Mouse (Mus musculus) liver, adult 2 months (tissue): Measurements from ENCODE around the gene Rims1. TPM values are rescaled to one million over a fixed set of nuclear protein-coding genes. Genes with fewer than 3 reads are reported as not detected.

Source experiments
- DNase-seq: peaks from one replicate; pipeline ENCODE4 v3.0.0-alpha.2; 2011; ENCODE audit warnings: low read depth, low spot score; ENCODE audit errors: extremely low read depth
- H3K27ac ChIP-seq: fragments of 200-500 bp; replicated peaks from 2 replicates; pipeline ENCODE4 v1.5.1; 2012; ENCODE audit warnings: low read depth, mild to moderate bottlenecking, control low read depth, inconsistent platforms, low read length; ENCODE audit not compliant: insufficient read depth
- H3K27me3 ChIP-seq: fragments of 200-500 bp; 2 replicates; pipeline ENCODE4 v1.6.1; 2012; ENCODE audit warnings: mild to moderate bottlenecking, moderate library complexity, low read length, inconsistent platforms; ENCODE audit not compliant: control insufficient read depth, insufficient read depth
- H3K36me3 ChIP-seq: fragments of 200-500 bp; 2 replicates; pipeline ENCODE4 v1.6.1; 2012; ENCODE audit warnings: low read length, inconsistent platforms; ENCODE audit not compliant: control insufficient read depth, insufficient read depth
- H3K4me1 ChIP-seq: fragments of 200-500 bp; 2 replicates; pipeline ENCODE4 v1.6.1; 2011; ENCODE audit warnings: low read length; ENCODE audit not compliant: control insufficient read depth, insufficient read depth
- H3K4me3 ChIP-seq: fragments of 200-500 bp; 2 replicates; pipeline ENCODE4 v1.5.1; 2011; ENCODE audit warnings: low read depth, mild to moderate bottlenecking, control low read depth, low read length, moderate library complexity; ENCODE audit not compliant: insufficient read depth
- H3K79me2 ChIP-seq: fragments of 200-500 bp; 2 replicates; pipeline ENCODE4 v1.6.1; 2012; ENCODE audit warnings: inconsistent platforms, mild to moderate bottlenecking, low read length, moderate library complexity; ENCODE audit not compliant: control insufficient read depth, insufficient read depth
- H3K9ac ChIP-seq: fragments of 200-500 bp; 2 replicates; pipeline ENCODE4 v1.6.1; 2012; ENCODE audit warnings: low read depth, mild to moderate bottlenecking, control low read depth, inconsistent platforms, low read length
- CTCF ChIP-seq: fragments of 200-500 bp; IDR thresholded peaks from 2 replicates; pipeline ENCODE4 v1.5.1; 2011; ENCODE audit warnings: low read depth, low read length, control low read depth
- POLR2A ChIP-seq: fragments of 200-500 bp; IDR thresholded peaks from 2 replicates; pipeline ENCODE4 v1.6.1; 2011; ENCODE audit warnings: low read length, control low read depth; ENCODE audit not compliant: insufficient read depth; ENCODE audit errors: extremely low read depth
- WGBS: fragments of 180-500 bp; shearing (Covaris S2); methylation state at CpG from one replicate; pipeline ENCODE4 v1.1.7; 2018; 5-methylcytosine and 5-hydroxymethylcytosine counted together
- polyA plus RNA-seq: library from polyadenylated mRNA; depleted of rRNA; stranded (reverse); fragments of >200 nt; gene quantifications from 2 replicates; pipeline ENCODE4 v1.2.3, GENCODE M21; 2012; rRNA removed
- total RNA-seq: library from RNA; depleted of rRNA; stranded (reverse); fragments of >200 nt; gene quantifications from 2 replicates; pipeline ENCODE4 v1.2.3, GENCODE M21; 2014; rRNA removed

The Rims1 gene
- under 0.01 TPM in 1 of 2 replicates, not detected in the other for total RNA-seq
- not detected in 2 replicates for polyA plus RNA-seq

DNA sequence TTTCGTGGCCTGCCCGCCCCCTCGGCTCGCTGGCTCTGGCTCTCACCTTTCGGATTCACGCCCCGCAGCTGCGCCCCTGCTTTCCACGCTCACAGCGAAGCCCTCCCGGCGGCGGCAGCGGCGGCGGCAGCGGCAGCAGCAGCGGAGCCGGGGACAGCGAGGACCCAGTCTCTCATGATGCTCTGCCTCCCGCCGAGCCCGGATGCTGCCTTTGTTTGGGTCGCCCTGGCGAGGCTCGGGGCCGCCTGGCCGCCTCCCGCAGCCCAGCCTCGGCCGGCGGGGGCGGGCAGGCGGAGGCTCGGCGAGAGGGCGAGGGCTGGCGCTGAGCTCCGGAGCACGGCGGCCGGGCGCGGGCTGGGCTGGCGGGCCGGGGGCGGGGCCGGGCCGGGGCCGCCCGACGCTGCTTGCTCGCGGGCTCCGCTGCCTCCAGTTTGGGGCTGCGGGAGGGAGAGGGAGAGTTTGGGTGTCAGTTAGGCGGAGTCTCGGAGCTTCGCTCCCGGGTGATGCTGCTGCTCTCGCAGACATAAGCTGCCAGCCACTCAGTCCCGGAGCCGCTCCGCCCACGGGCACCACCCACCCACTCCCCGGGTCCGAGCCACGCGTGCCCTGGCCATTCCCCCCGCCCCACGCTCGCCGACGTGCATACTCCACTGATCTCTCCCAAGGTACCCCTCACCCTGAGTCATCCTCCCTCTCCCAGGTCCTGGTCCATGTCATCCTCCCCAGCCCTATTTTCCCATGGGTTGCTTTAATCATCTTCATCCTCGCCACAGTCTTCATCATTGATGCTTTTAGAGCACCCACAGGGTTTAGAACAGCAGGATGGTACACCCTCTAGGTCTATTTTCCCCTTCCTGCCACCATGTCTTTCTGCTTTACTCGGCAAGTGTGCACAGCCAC lies at the start of gene Rims1:
Gene Rims1, minus strand, starts transcription at position 269 of the 900 bp plus-strand sequence.
- H3K9ac ChIP-seq, result peak within 1 kb of the TSS; percentile 14; the same call in 1 of the 2 replicates
- WGBS, result 2% methylated on average over 73 of the region's 76 CpGs
- no peak for DNase-seq

DNA sequence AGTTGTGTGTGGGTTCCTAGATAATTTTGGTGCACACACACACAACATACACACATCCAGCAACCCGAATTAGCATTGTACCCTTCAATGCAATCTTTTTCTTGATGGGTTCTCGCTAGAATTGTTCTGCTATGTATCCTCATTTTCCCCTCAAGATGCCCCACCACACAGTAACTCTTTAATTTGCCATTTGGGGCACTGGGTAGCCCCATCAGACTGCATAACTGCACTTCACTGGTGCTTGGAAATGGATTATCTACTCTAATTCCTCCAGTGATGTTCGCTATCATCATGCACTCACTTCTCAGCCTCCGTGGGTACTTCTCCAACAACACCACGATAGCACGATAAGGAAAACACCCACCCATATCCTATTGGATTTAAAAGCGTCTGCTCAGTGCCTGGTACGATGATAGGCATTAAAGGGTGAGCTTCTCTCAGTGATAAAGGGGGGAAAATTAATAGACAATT lies 867 bp upstream of the Rims1 start:
- 28% methylated on average over 8 of the region's 8 CpGs for WGBS
- Histone ChIP-seq H3K4me1 (no peaks in the 10 kb centered on the region), H3K79me2 (no peaks in the 10 kb centered on the region), H3K27me3 (peaks cover 9% of the 10 kb centered on the region), H3K4me3 (no peak overlapping the region), H3K36me3 (no peaks in the 10 kb centered on the region), H3K27ac (no peak overlapping the region), H3K9ac (no peak overlapping the region)
- TF ChIP-seq POLR2A, result no peak
- no peak for TF ChIP-seq CTCF
- no peak for DNase-seq

More for the DNA sequence above, at the start of gene Rims1:
- H3K4me3 ChIP-seq, result peak within 1 kb of the TSS; percentile 33; the same call in 1 of the 2 replicates
- TF ChIP-seq POLR2A (no peak), CTCF (no peak)
- H3K36me3 ChIP-seq, result no peaks in the 10 kb centered on the region
- no peaks in the 10 kb centered on the region for H3K79me2 ChIP-seq
- peaks cover 9% of the 10 kb centered on the region for H3K27me3 ChIP-seq
- no peaks in the 10 kb centered on the region for H3K4me1 ChIP-seq
- H3K27ac ChIP-seq, result no peak within 1 kb of the TSS

DNA sequence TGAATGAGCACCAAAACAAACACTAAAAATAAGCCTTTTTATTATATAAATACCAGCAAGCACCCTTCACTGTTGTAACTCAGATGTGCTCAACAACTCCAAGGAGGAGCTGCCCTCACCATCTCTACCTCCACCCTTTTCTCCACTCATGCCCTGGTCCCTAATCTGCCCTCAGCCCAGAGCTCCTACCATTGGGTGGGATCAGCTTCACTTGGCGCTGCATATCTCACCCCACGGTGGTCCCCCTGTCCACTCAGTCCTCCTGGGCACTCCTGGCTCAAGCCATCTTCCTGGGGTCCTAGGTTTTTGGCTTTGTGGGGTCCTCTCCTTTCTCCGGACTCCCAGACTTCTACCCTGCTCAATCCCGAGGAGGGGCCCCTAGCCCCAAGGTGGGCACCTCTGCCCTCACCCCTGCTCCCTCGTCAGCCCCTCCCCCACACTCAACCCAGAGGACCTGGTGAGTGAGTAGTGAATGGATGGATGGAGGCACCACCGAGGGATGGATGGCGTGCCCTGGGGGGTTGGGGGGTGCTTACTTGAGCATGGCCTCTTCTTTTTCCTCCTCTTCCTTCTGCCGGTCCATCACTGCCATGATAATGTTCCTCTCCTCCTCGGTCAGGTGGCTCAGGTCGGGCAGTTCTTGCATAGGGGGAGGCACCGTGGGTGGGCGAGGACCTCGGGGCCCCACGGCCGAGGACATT lies 619 bp downstream of the Rims1 start:
- no peaks in the 10 kb centered on the region for H3K4me1 ChIP-seq
- no peak for DNase-seq
- no peak overlapping the region for H3K27ac ChIP-seq
- H3K36me3 ChIP-seq, result no peaks in the 10 kb centered on the region
- no peak overlapping the region; the same call in 1 of the 2 replicates for H3K9ac ChIP-seq
- 15% methylated on average over 15 of the region's 15 CpGs for WGBS
- no peaks in the 10 kb centered on the region for H3K79me2 ChIP-seq
- peaks cover 9% of the 10 kb centered on the region for H3K27me3 ChIP-seq
- peak overlapping the region; percentile 32; the same call in 1 of the 2 replicates for H3K4me3 ChIP-seq
- TF ChIP-seq POLR2A (no peak), CTCF (no peak)

DNA sequence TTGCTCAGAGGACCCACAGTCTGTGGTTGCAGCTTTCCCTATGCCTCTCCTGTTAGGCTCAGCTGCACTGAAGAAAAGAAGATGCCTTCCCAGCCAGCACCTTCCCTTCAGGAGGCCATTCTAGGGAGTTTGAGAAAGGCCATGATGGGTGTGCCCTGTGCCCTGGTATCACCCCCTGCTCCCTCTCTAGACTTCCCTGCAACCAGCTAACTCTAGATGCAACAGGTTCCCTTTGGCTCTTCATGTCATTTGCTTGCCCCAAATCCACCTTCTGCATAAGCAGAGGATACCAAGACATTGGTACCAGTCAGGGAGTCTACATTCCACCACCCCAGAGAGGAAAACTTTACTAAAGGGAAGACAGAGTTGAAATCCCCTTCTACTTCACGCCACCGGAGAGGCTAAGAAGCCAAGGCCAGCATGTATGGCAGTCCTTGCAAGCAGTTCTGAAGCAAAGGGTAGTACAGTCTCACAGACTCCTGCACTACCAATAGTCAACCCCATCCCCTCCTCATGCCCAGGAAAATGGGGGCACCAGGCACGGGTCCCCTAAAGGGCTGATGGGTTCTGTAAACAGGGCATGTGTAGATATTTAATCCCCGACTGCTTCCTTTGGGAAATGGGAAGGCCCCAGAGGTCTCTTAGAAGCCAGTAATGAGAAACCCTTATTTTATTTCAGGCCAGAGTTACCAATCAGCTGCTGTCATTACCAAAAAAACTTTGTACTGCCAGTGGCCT lies 1.5 kb downstream of the Rims1 start:
- TF ChIP-seq POLR2A, result no peak
- no peak for TF ChIP-seq CTCF
- no peak for DNase-seq

DNA sequence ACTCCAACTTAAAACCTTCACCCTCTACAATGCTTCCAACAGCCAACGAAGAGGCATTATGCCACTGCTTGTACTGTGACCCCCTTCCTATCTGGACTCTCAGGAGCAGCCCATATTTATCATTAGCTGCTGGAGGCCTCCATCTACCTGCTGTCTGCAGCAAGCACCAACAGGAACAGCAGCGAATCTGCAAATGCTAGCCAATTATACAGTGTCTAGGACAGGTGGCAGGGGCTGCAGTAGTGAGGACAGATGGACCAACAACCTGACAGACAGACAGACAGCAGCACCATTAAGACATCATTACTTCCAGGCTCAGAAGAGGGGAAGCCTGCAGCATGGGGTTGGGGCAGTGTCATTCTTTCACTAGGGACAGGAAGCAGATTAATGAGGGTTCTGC lies 2.3 kb downstream of the Rims1 start:
- H3K4me1 ChIP-seq, result no peaks in the 10 kb centered on the region
- no peak for TF ChIP-seq CTCF
- TF ChIP-seq POLR2A, result no peak
- WGBS, result 67% methylated on average over 2 of the region's 2 CpGs
- H3K36me3 ChIP-seq, result no peaks in the 10 kb centered on the region
- no peak overlapping the region for H3K4me3 ChIP-seq
- no peak overlapping the region for H3K27ac ChIP-seq
- H3K79me2 ChIP-seq, result no peaks in the 10 kb centered on the region
- no peak overlapping the region for H3K9ac ChIP-seq
- peaks cover 9% of the 10 kb centered on the region for H3K27me3 ChIP-seq
- DNase-seq, result no peak

More for the DNA sequence above, 1.5 kb downstream of the Rims1 start:
- Histone ChIP-seq H3K27me3 (peaks cover 9% of the 10 kb centered on the region), H3K79me2 (no peaks in the 10 kb centered on the region), H3K27ac (no peak overlapping the region), H3K36me3 (no peaks in the 10 kb centered on the region), H3K4me3 (no peak overlapping the region), H3K9ac (no peak overlapping the region), H3K4me1 (no peaks in the 10 kb centered on the region)
- 83% methylated on average over 4 of the region's 4 CpGs for WGBS
